Mouse (Mus musculus) spleen, postnatal 4 days (tissue): ENCODE results near the gene Tcf15.
A peak's percentile ranks its signal among the peaks of the same experiment; 100 is the strongest.

Source experiments
- DNase-seq, 2 experiments: peaks; one replicate each; pipeline ENCODE4 v3.0.0; 2022; ENCODE audit warnings: low spot score in 2 of 2

Gene Tcf15

GRCm38 (mm10) chr2:152122896-152123295 is 20.5 kb upstream of the Tcf15 start:
- peak in 1 of 2 experiments; percentile 52 for DNase-seq

GRCm38 (mm10) chr2:152128597-152128996 is 14.8 kb upstream of the Tcf15 start:
- no peak for DNase-seq

GRCm38 (mm10) chr2:152129778-152130177 is 13.6 kb upstream of the Tcf15 start:
- no peak for DNase-seq

- DNase-seq = no peak
These were observed 11.3 kb upstream of the Tcf15 start for GRCm38 (mm10) chr2:152132016-152132415.

- no peak for DNase-seq
These were observed 10.7 kb upstream of the Tcf15 start for GRCm38 (mm10) chr2:152132691-152133090.

GRCm38 (mm10) chr2:152139191-152139987 is 4.0 kb upstream of the Tcf15 start:
- DNase-seq = no peak

GRCm38 (mm10) chr2:152140941-152141340 is 2.4 kb upstream of the Tcf15 start:
- DNase-seq = no peak

- DNase-seq = no peak
These were observed 1.9 kb upstream of the Tcf15 start for GRCm38 (mm10) chr2:152141491-152141890.

GRCm38 (mm10) chr2:152142046-152142445 is 1.3 kb upstream of the Tcf15 start:
- no peak for DNase-seq

GRCm38 (mm10) chr2:152142571-152142970 is 790 bp upstream of the Tcf15 start:
- DNase-seq = no peak

GRCm38 (mm10) chr2:152144158-152144450 is 743 bp downstream of the Tcf15 start:
- no peak for DNase-seq

- DNase-seq = no peak
These were observed 1.1 kb downstream of the Tcf15 start for GRCm38 (mm10) chr2:152144501-152144900.

GRCm38 (mm10) chr2:152145711-152146110 is 2.4 kb downstream of the Tcf15 start:
- DNase-seq = no peak

GRCm38 (mm10) chr2:152147079-152147478 is 3.7 kb downstream of the Tcf15 start:
- DNase-seq = no peak

- no peak for DNase-seq
These were observed 5.3 kb downstream of the Tcf15 start for GRCm38 (mm10) chr2:152148675-152149074.

GRCm38 (mm10) chr2:152149891-152150290 is 6.5 kb downstream of the Tcf15 start:
- DNase-seq = no peak

GRCm38 (mm10) chr2:152150373-152150772 is 7.0 kb downstream of the Tcf15 start:
- no peak for DNase-seq

GRCm38 (mm10) chr2:152153361-152153760 is 10.0 kb downstream of the Tcf15 start:
- DNase-seq = no peak

GRCm38 (mm10) chr2:152155414-152156208 is 12.2 kb downstream of the Tcf15 start:
- no peak for DNase-seq

GRCm38 (mm10) chr2:152156471-152156870 is 13.1 kb downstream of the Tcf15 start:
- DNase-seq = no peak

GRCm38 (mm10) chr2:152159487-152159886 is 16.1 kb downstream of the Tcf15 start:
- no peak for DNase-seq

GRCm38 (mm10) chr2:152166257-152166656 is 22.9 kb downstream of the Tcf15 start:
- no peak for DNase-seq

GRCm38 (mm10) chr2:152167851-152168290 is 24.5 kb downstream of the Tcf15 start:
- DNase-seq = no peak
